Mouse (Mus musculus): Measurements from ENCODE around the gene Tmem204. TPM values are rescaled to one million over a fixed set of nuclear protein-coding genes. Genes with fewer than 3 reads are reported as not detected.

Gene Tmem204
- total RNA-seq, 1 experiment: 0.62 TPM

DNA sequence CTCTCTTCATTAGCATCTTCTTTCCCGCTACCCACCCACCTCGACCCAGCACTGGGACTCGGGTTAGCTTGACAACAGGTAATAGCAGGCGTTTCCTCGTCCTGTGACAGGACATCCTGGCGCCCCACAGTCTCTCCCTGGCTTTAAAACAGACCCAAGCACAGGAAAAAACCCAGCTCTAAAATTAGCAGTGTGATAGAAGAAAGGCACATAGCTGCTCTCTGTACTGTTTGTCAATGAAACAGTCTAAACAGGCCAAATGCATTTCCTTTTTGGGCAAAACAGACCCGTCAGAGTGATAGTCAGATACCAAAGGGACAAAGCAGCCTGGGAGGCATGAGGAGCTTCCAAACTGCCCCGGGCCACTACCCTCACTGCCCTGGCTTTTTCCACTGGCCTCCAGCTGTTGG is 15.9 kb downstream of the Tmem204 start:
- in situ Hi-C loops (cut with MboI; ENCODE audit: low sequenced_read_pairs in 2 of 2, unreplicated experiment in 2 of 2): no loop called here
- Histone ChIP-seq H3K27ac (ENCODE audit: insufficient read depth, low read depth, low read length, poor library complexity, severe bottlenecking) (no peak overlapping the region), H3K36me3 (ENCODE audit: control insufficient read depth, insufficient read depth, low read length, poor library complexity, severe bottlenecking) (no peaks in the 10 kb centered on the region)

GRCm38 (mm10) chr17:25066595-25066994 is 16.8 kb downstream of the Tmem204 start:
- Histone ChIP-seq H3K4me3 (ENCODE audit: insufficient read depth in 1 of 2, low read depth in 1 of 2, low read length in 2 of 2, poor library complexity in 1 of 2, severe bottlenecking in 1 of 2) (no peak overlapping the region), H3K4me1 (ENCODE audit: control insufficient read depth in 2 of 2, insufficient read depth in 2 of 2, low read length in 2 of 2, poor library complexity in 1 of 2) (no peaks in the 10 kb centered on the region), H3K27ac (ENCODE audit: insufficient read depth, low read depth, low read length, poor library complexity, severe bottlenecking) (no peak overlapping the region), H3K9ac (ENCODE audit: insufficient read depth, low read depth, low read length, poor library complexity, severe bottlenecking) (no peak overlapping the region), H3K9me3 (ENCODE audit: control insufficient read depth, insufficient read depth, low read depth, low read length) (no peaks in the 10 kb centered on the region), H3K36me3 (ENCODE audit: control insufficient read depth, insufficient read depth, low read length, poor library complexity, severe bottlenecking) (no peaks in the 10 kb centered on the region)
- in situ Hi-C loops (cut with MboI; ENCODE audit: low sequenced_read_pairs in 2 of 2, unreplicated experiment in 2 of 2): no loop called here
- TF ChIP-seq HCFC1 (IDR thresholded peaks at IDR 0.05; ENCODE audit: borderline replicate concordance, insufficient read depth, low read length) (no peak), CHD2 (IDR thresholded peaks at IDR 0.05; ENCODE audit: low read depth, low read length) (no peak), ZNF384 (IDR thresholded peaks at IDR 0.05; ENCODE audit: low read depth, low read length) (no peak), ZC3H11A (IDR thresholded peaks at IDR 0.05; ENCODE audit: borderline replicate concordance, low read depth, low read length) (no peak), MAFK (IDR thresholded peaks at IDR 0.05; ENCODE audit: insufficient read depth, low read depth, low read length) (no peak)
- DNase-seq (ENCODE audit: low read depth, low spot score): no peak

More for the DNA sequence above, 15.9 kb downstream of the Tmem204 start:
- H3K9me3 ChIP-seq (ENCODE audit: control insufficient read depth, insufficient read depth, low read depth, low read length): no peaks in the 10 kb centered on the region
- DNase-seq (ENCODE audit: low read depth, low spot score): no peak
- no peak overlapping the region for H3K4me3 ChIP-seq (ENCODE audit: insufficient read depth in 1 of 2, low read depth in 1 of 2, low read length in 2 of 2, poor library complexity in 1 of 2, severe bottlenecking in 1 of 2)
- TF ChIP-seq HCFC1 (IDR thresholded peaks at IDR 0.05; ENCODE audit: borderline replicate concordance, insufficient read depth, low read length): no peak
- no peak overlapping the region for H3K9ac ChIP-seq (ENCODE audit: insufficient read depth, low read depth, low read length, poor library complexity, severe bottlenecking)
- no peaks in the 10 kb centered on the region for H3K4me1 ChIP-seq (ENCODE audit: control insufficient read depth in 2 of 2, insufficient read depth in 2 of 2, low read length in 2 of 2, poor library complexity in 1 of 2)

DNA sequence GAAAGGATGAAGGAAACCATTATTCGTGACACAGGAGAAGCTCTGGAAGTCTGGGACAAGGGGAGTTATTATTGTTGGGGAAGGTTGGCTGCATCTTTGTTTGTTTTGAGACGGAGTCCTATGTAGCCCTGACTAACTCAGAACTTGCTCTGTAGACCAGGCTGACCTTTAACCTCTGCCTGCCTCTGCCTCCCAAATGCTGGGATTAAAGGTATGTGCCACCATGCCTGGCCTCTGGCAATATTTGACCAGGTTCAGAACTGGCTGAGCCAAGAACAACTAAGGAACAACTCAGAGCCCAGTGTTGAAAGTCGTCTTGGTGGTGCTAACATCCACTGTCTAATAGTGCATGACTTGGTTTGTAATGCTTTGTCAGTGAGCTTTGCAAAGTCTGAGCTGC is 18.2 kb downstream of the Tmem204 start:
- H3K4me1 ChIP-seq (ENCODE audit: control insufficient read depth in 2 of 2, insufficient read depth in 2 of 2, low read length in 2 of 2, poor library complexity in 1 of 2): no peaks in the 10 kb centered on the region
- no peak for DNase-seq (ENCODE audit: low read depth, low spot score)
- H3K9ac ChIP-seq (ENCODE audit: insufficient read depth, low read depth, low read length, poor library complexity, severe bottlenecking): no peak overlapping the region
- in situ Hi-C loops (cut with MboI; ENCODE audit: low sequenced_read_pairs in 2 of 2, unreplicated experiment in 2 of 2): no loop called here
- no peak overlapping the region for H3K27ac ChIP-seq (ENCODE audit: insufficient read depth, low read depth, low read length, poor library complexity, severe bottlenecking)
- TF ChIP-seq CHD2 (IDR thresholded peaks at IDR 0.05; ENCODE audit: low read depth, low read length) (no peak), MAFK (IDR thresholded peaks at IDR 0.05; ENCODE audit: insufficient read depth, low read depth, low read length) (no peak), HCFC1 (IDR thresholded peaks at IDR 0.05; ENCODE audit: borderline replicate concordance, insufficient read depth, low read length) (no peak), ZC3H11A (IDR thresholded peaks at IDR 0.05; ENCODE audit: borderline replicate concordance, low read depth, low read length) (no peak), ZNF384 (IDR thresholded peaks at IDR 0.05; ENCODE audit: low read depth, low read length) (no peak)
- H3K36me3 ChIP-seq (ENCODE audit: control insufficient read depth, insufficient read depth, low read length, poor library complexity, severe bottlenecking): no peaks in the 10 kb centered on the region
- H3K4me3 ChIP-seq (ENCODE audit: insufficient read depth in 1 of 2, low read depth in 1 of 2, low read length in 2 of 2, poor library complexity in 1 of 2, severe bottlenecking in 1 of 2): no peak overlapping the region
- no peaks in the 10 kb centered on the region for H3K9me3 ChIP-seq (ENCODE audit: control insufficient read depth, insufficient read depth, low read depth, low read length)

GRCm38 (mm10) chr17:25064351-25064750 is 19.0 kb downstream of the Tmem204 start:
- TF ChIP-seq CHD2 (IDR thresholded peaks at IDR 0.05; ENCODE audit: low read depth, low read length): no peak
- no peak for TF ChIP-seq ZC3H11A (IDR thresholded peaks at IDR 0.05; ENCODE audit: borderline replicate concordance, low read depth, low read length)
- no peak for TF ChIP-seq MAFK (IDR thresholded peaks at IDR 0.05; ENCODE audit: insufficient read depth, low read depth, low read length)
- TF ChIP-seq ZNF384 (IDR thresholded peaks at IDR 0.05; ENCODE audit: low read depth, low read length): no peak
- TF ChIP-seq HCFC1 (IDR thresholded peaks at IDR 0.05; ENCODE audit: borderline replicate concordance, insufficient read depth, low read length): no peak
- Histone ChIP-seq H3K36me3 (ENCODE audit: control insufficient read depth, insufficient read depth, low read length, poor library complexity, severe bottlenecking) (no peaks in the 10 kb centered on the region), H3K4me1 (ENCODE audit: control insufficient read depth in 2 of 2, insufficient read depth in 2 of 2, low read length in 2 of 2, poor library complexity in 1 of 2) (no peaks in the 10 kb centered on the region), H3K4me3 (ENCODE audit: insufficient read depth in 1 of 2, low read depth in 1 of 2, low read length in 2 of 2, poor library complexity in 1 of 2, severe bottlenecking in 1 of 2) (no peak overlapping the region), H3K9ac (ENCODE audit: insufficient read depth, low read depth, low read length, poor library complexity, severe bottlenecking) (no peak overlapping the region), H3K27ac (ENCODE audit: insufficient read depth, low read depth, low read length, poor library complexity, severe bottlenecking) (no peak overlapping the region), H3K9me3 (ENCODE audit: control insufficient read depth, insufficient read depth, low read depth, low read length) (no peaks in the 10 kb centered on the region)
- in situ Hi-C loops (cut with MboI; ENCODE audit: low sequenced_read_pairs in 2 of 2, unreplicated experiment in 2 of 2): no loop called here
- DNase-seq (ENCODE audit: low read depth, low spot score): no peak

DNA sequence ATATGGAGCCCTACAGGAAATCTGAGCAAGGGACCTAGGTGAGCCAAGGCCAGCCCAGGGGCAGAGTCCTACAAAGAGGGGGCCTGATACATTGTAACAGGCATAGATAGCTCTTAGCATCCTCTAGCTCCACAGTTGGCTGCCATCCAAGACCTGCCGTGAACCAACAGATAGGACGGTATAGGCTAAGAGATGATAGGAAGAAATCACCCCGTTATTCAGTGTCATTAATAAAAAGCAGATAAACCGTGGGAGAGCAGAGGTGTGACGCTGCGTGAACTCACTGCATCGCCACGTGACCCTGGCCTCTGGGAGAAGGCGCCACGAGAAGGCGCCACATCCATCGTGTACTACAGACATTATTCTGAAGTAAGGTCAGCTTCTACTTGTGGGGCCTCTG is 19.5 kb downstream of the Tmem204 start:
- no peaks in the 10 kb centered on the region for H3K9me3 ChIP-seq (ENCODE audit: control insufficient read depth, insufficient read depth, low read depth, low read length)
- H3K4me1 ChIP-seq (ENCODE audit: control insufficient read depth in 2 of 2, insufficient read depth in 2 of 2, low read length in 2 of 2, poor library complexity in 1 of 2): no peaks in the 10 kb centered on the region
- H3K9ac ChIP-seq (ENCODE audit: insufficient read depth, low read depth, low read length, poor library complexity, severe bottlenecking): no peak overlapping the region
- DNase-seq (ENCODE audit: low read depth, low spot score): no peak
- in situ Hi-C loops (cut with MboI; ENCODE audit: low sequenced_read_pairs in 2 of 2, unreplicated experiment in 2 of 2): no loop called here
- H3K4me3 ChIP-seq (ENCODE audit: insufficient read depth in 1 of 2, low read depth in 1 of 2, low read length in 2 of 2, poor library complexity in 1 of 2, severe bottlenecking in 1 of 2): no peak overlapping the region
- TF ChIP-seq ZNF384 (IDR thresholded peaks at IDR 0.05; ENCODE audit: low read depth, low read length) (no peak), MAFK (IDR thresholded peaks at IDR 0.05; ENCODE audit: insufficient read depth, low read depth, low read length) (no peak), ZC3H11A (IDR thresholded peaks at IDR 0.05; ENCODE audit: borderline replicate concordance, low read depth, low read length) (no peak)
- H3K36me3 ChIP-seq (ENCODE audit: control insufficient read depth, insufficient read depth, low read length, poor library complexity, severe bottlenecking): no peaks in the 10 kb centered on the region
- no peak overlapping the region for H3K27ac ChIP-seq (ENCODE audit: insufficient read depth, low read depth, low read length, poor library complexity, severe bottlenecking)

Data from ES-E14 (cell line).